ENCODE assay signal across 8 mouse cellular contexts in genomic region chr11:55164723-55165122, GRCm38 (mm10). TPM values are rescaled to one million over a fixed set of nuclear protein-coding genes. Genes with fewer than 3 reads are reported as not detected.
A peak's percentile ranks its signal among the peaks of the same experiment; 100 is the strongest.
DNase-seq lines count a peak whose midpoint lies in the region; ATAC-seq and TF ChIP-seq lines count a peak whose summit lies in the region.

No protein-coding gene starts in this region.

- H3K27ac ChIP-seq in heart, embryonic 11.5 days (ENCODE audit: low read depth, low read length): no peak overlapping the region
- H3K27ac ChIP-seq in ES-Bruce4 (ENCODE audit: insufficient read depth, low read length): no peak overlapping the region
- no peak overlapping the region for H3K27ac ChIP-seq in spleen, adult 2 months (ENCODE audit: insufficient read depth, low read length)

- no peak for TF ChIP-seq POLR2A in ES-Bruce4 (IDR thresholded peaks at IDR 0.05; ENCODE audit: insufficient read depth, low read length)
- TF ChIP-seq POLR2A in spleen, adult 2 months (IDR thresholded peaks at IDR 0.05; ENCODE audit: low read depth, low read length): no peak

- ATAC-seq in heart, embryonic 11.5 days (replicated peaks; ENCODE audit: insufficient number of reproducible peaks, low FRiP score, low TSS enrichment): no peak

- intact Hi-C loops in gastrocnemius, postnatal 14 days (cut with DNase I; ENCODE audit: low total_unique reads): no loop called here

- H3K4me3 ChIP-seq in heart, embryonic 11.5 days (ENCODE audit: low read depth, low read length): no peak overlapping the region
- no peak overlapping the region for H3K4me3 ChIP-seq in ES-Bruce4 (ENCODE audit: low read depth, low read length)
- H3K4me3 ChIP-seq in spleen, adult 2 months (ENCODE audit: extremely low read depth, insufficient read depth, insufficient read length): no peak overlapping the region

- no peaks in the 10 kb centered on the region for H3K9me3 ChIP-seq in heart, embryonic 11.5 days (replicated peaks; ENCODE audit: control insufficient read depth, low read length)
- H3K9me3 ChIP-seq in ES-Bruce4 (replicated peaks; ENCODE audit: control insufficient read depth, insufficient read depth, low read length, poor library complexity, severe bottlenecking): no peaks in the 10 kb centered on the region

- peak; percentile 59 for DNase-seq in heart, postnatal 4 days
- DNase-seq in adrenal gland, postnatal 36 days: peak; percentile 54 to 64
- peak; percentile 24 for DNase-seq in gastrocnemius, postnatal 14 days
- DNase-seq in lung, adult 18-20 months: peak; percentile 34 to 52
- DNase-seq in spleen, adult 2 months (ENCODE audit: low read depth in 1 of 2, low spot score in 2 of 2): peak; percentile 36 to 44
- no peak for DNase-seq in urinary bladder, postnatal 25 days (ENCODE audit: low spot score)

- TF ChIP-seq EP300 in ES-Bruce4 (IDR thresholded peaks at IDR 0.05; ENCODE audit: insufficient read depth, low read depth, low read length): no peak

- 42% methylated on average over 3 of the region's 3 CpGs for WGBS in heart, embryonic 11.5 days (ENCODE audit: insufficient replicate concordance)
- 31% methylated on average over 3 of the region's 3 CpGs for WGBS in spleen, adult 2 months

- no peak overlapping the region for H3K4me2 ChIP-seq in heart, embryonic 11.5 days

- H3K36me3 ChIP-seq in heart, embryonic 11.5 days (ENCODE audit: control insufficient read depth, insufficient read depth, low read length): no peaks in the 10 kb centered on the region
- H3K36me3 ChIP-seq in ES-Bruce4 (ENCODE audit: control insufficient read depth, insufficient read depth, low read length, poor library complexity, severe bottlenecking): no peaks in the 10 kb centered on the region
- H3K36me3 ChIP-seq in spleen, adult 2 months (ENCODE audit: control insufficient read depth, insufficient read depth, low read length): no peaks in the 10 kb centered on the region

- H3K9ac ChIP-seq in heart, embryonic 11.5 days (ENCODE audit: low read depth, low read length): no peak overlapping the region
- no peak overlapping the region for H3K9ac ChIP-seq in ES-Bruce4 (ENCODE audit: low read depth, poor library complexity, severe bottlenecking)

- H3K4me1 ChIP-seq in heart, embryonic 11.5 days (ENCODE audit: control insufficient read depth, insufficient read depth, low read length): peaks cover 5% of the 10 kb centered on the region; the same call in 1 of the 2 replicates
- H3K4me1 ChIP-seq in ES-Bruce4 (ENCODE audit: control insufficient read depth, insufficient read depth, low read length): no peaks in the 10 kb centered on the region
- no peaks in the 10 kb centered on the region for H3K4me1 ChIP-seq in spleen, adult 2 months (ENCODE audit: control insufficient read depth, insufficient read depth, insufficient read length)

- no peaks in the 10 kb centered on the region for H3K27me3 ChIP-seq in heart, embryonic 11.5 days (ENCODE audit: control insufficient read depth, insufficient read depth, low read length)
- no peaks in the 10 kb centered on the region for H3K27me3 ChIP-seq in ES-Bruce4 (ENCODE audit: control insufficient read depth, insufficient read depth, low read length, poor library complexity, severe bottlenecking)
- no peaks in the 10 kb centered on the region for H3K27me3 ChIP-seq in spleen, adult 2 months (ENCODE audit: control insufficient read depth, insufficient read depth, low read length)

- peak; percentile 55 for TF ChIP-seq CTCF in ES-Bruce4 (IDR thresholded peaks at IDR 0.05; ENCODE audit: low read depth, low read length)
- peak; percentile 39; the same call in 1 of the 2 replicates for TF ChIP-seq CTCF in spleen, adult 2 months (IDR thresholded peaks at IDR 0.05; ENCODE audit: extremely low read depth, insufficient read depth, insufficient read length, insufficient replicate concordance)

RNA-seq across cellular contexts. Expression of gene Slc36a3, which starts 13.2 kb away (rescaled TPM):
- total RNA-seq in heart, postnatal 4 days (2021): not detected
- polyA plus RNA-seq in heart, embryonic 11.5 days (2014; fragmentation: Nextera tagmentation; extraction: Ambion mirVana): not detected in 2 replicates
- polyA plus RNA-seq in ES-Bruce4 (2011; ENCODE audit: insufficient read depth, insufficient read length, low read depth, missing spikeins): not detected in 2 replicates
- not detected for total RNA-seq in adrenal gland, postnatal 36 days (2021)
- not detected for total RNA-seq in gastrocnemius, postnatal 14 days (2021)
- 1.4 and 1.6 TPM in 2 replicates for polyA plus RNA-seq in spleen, adult 2 months (2012; rRNA removed)

RNA-seq across cellular contexts. Expression of gene Slc36a2, which starts 20.2 kb away (rescaled TPM):
- 1 to 10 TPM; 2.9 to 3.7 TPM for total RNA-seq in heart, postnatal 4 days (2021)
- 3.5 TPM in 2 replicates for polyA plus RNA-seq in heart, embryonic 11.5 days (2014; fragmentation: Nextera tagmentation; extraction: Ambion mirVana)
- polyA plus RNA-seq in ES-Bruce4 (2011; ENCODE audit: insufficient read depth, insufficient read length, low read depth, missing spikeins): not detected in 2 replicates
- 10 to 100 TPM; 89.2 to 97.0 TPM for total RNA-seq in adrenal gland, postnatal 36 days (2021)
- total RNA-seq in gastrocnemius, postnatal 14 days (2021): 1 to 10 TPM in 1 of 2 experiments, under 1 TPM in 1; 0.66 to 2.4 TPM
- polyA plus RNA-seq in spleen, adult 2 months (2012; rRNA removed): 10.2 and 12.8 TPM in 2 replicates

RNA-seq across cellular contexts. Expression of gene Slc36a1, which starts 39.4 kb away (rescaled TPM):
- total RNA-seq in heart, postnatal 4 days (2021): 10 to 100 TPM; 11.6 to 12.0 TPM
- polyA plus RNA-seq in heart, embryonic 11.5 days (2014; fragmentation: Nextera tagmentation; extraction: Ambion mirVana): 0.59 and 2.0 TPM in 2 replicates
- 5.3 and 6.3 TPM in 2 replicates for polyA plus RNA-seq in ES-Bruce4 (2011; ENCODE audit: insufficient read depth, insufficient read length, low read depth, missing spikeins)
- 10 to 100 TPM; 14.5 to 18.4 TPM for total RNA-seq in adrenal gland, postnatal 36 days (2021)
- 1 to 10 TPM; 4.7 to 5.7 TPM for total RNA-seq in gastrocnemius, postnatal 14 days (2021)
- 25.7 and 26.0 TPM in 2 replicates for polyA plus RNA-seq in spleen, adult 2 months (2012; rRNA removed)

Comparison
In these comparisons a context has a peak if more than half of its experiments do, and no peak if none do; other contexts are left out.
1. RNA of gene Slc36a2, which starts 20.2 kb away (total RNA-seq): 89.2 to 97.0 TPM in adrenal gland, postnatal 36 days; 2.9 to 3.7 TPM in heart, postnatal 4 days and 0.66 to 2.4 TPM in gastrocnemius, postnatal 14 days; every median in the first group is over 10 times any median in the second.